Mouse (Mus musculus): ENCODE results near the gene 4930524J08Rik. TPM values are rescaled to one million over a fixed set of nuclear protein-coding genes. Genes with fewer than 3 reads are reported as not detected.

4930524J08Rik gene
- 4.0 and 4.6 TPM in 2 replicates for polyA plus RNA-seq (2015; fragmentation: Nextera tagmentation; extraction: Ambion mirVana)

GRCm38 (mm10) chr5:99978699-99979442 is at the start of gene 4930524J08Rik, which contains the start of gene Hnrnpd:
4930524J08Rik (plus strand) TSS chr5:99979061.
Hnrnpd (minus strand) TSS chr5:99978938.

Other genes starting within 250 kb of the 4930524J08Rik start
- 35.4 and 39.3 TPM in 2 replicates for gene Rasgef1b, start 250.0 kb upstream of the 4930524J08Rik start, polyA plus RNA-seq (2015; fragmentation: Nextera tagmentation; extraction: Ambion mirVana)
- gene Vamp9, start 72.8 kb upstream of the 4930524J08Rik start, polyA plus RNA-seq (2015; fragmentation: Nextera tagmentation; extraction: Ambion mirVana), result 1.2 and 1.5 TPM in 2 replicates
- 93.3 and 96.3 TPM in 2 replicates for gene Hnrnpd, start 123 bp upstream of the 4930524J08Rik start, polyA plus RNA-seq (2015; fragmentation: Nextera tagmentation; extraction: Ambion mirVana)
- 133 and 140 TPM in 2 replicates for gene Hnrnpdl, start 60.6 kb downstream of the 4930524J08Rik start, polyA plus RNA-seq (2015; fragmentation: Nextera tagmentation; extraction: Ambion mirVana)
- gene Enoph1, start 60.9 kb downstream of the 4930524J08Rik start, polyA plus RNA-seq (2015; fragmentation: Nextera tagmentation; extraction: Ambion mirVana), result 50.9 and 54.5 TPM in 2 replicates
- 33.0 and 35.4 TPM in 2 replicates for gene Tmem150c, start 180.7 kb downstream of the 4930524J08Rik start, polyA plus RNA-seq (2015; fragmentation: Nextera tagmentation; extraction: Ambion mirVana)

All from neural tube, postnatal 0 days (tissue).